Mouse (Mus musculus) liver, adult 2 months (tissue): ENCODE data around the gene Col6a1. TPM values are rescaled to one million over a fixed set of nuclear protein-coding genes. Genes with fewer than 3 reads are reported as not detected.
A peak's percentile ranks its signal among the peaks of the same experiment; 100 is the strongest.

ENCODE experiments used
- DNase-seq: peaks from one replicate; pipeline ENCODE4 v3.0.0-alpha.2; 2011; ENCODE audit warnings: low read depth, low spot score; ENCODE audit errors: extremely low read depth
- H3K27ac ChIP-seq: fragments of 200-500 bp; replicated peaks from 2 replicates; pipeline ENCODE4 v1.5.1; 2012; ENCODE audit warnings: low read depth, mild to moderate bottlenecking, control low read depth, inconsistent platforms, low read length; ENCODE audit not compliant: insufficient read depth
- H3K27me3 ChIP-seq: fragments of 200-500 bp; 2 replicates; pipeline ENCODE4 v1.6.1; 2012; ENCODE audit warnings: mild to moderate bottlenecking, moderate library complexity, low read length, inconsistent platforms; ENCODE audit not compliant: control insufficient read depth, insufficient read depth
- H3K36me3 ChIP-seq: fragments of 200-500 bp; 2 replicates; pipeline ENCODE4 v1.6.1; 2012; ENCODE audit warnings: low read length, inconsistent platforms; ENCODE audit not compliant: control insufficient read depth, insufficient read depth
- H3K4me1 ChIP-seq: fragments of 200-500 bp; 2 replicates; pipeline ENCODE4 v1.6.1; 2011; ENCODE audit warnings: low read length; ENCODE audit not compliant: control insufficient read depth, insufficient read depth
- H3K4me3 ChIP-seq: fragments of 200-500 bp; 2 replicates; pipeline ENCODE4 v1.5.1; 2011; ENCODE audit warnings: low read depth, mild to moderate bottlenecking, control low read depth, low read length, moderate library complexity; ENCODE audit not compliant: insufficient read depth
- H3K79me2 ChIP-seq: fragments of 200-500 bp; 2 replicates; pipeline ENCODE4 v1.6.1; 2012; ENCODE audit warnings: inconsistent platforms, mild to moderate bottlenecking, low read length, moderate library complexity; ENCODE audit not compliant: control insufficient read depth, insufficient read depth
- H3K9ac ChIP-seq: fragments of 200-500 bp; 2 replicates; pipeline ENCODE4 v1.6.1; 2012; ENCODE audit warnings: low read depth, mild to moderate bottlenecking, control low read depth, inconsistent platforms, low read length
- CTCF ChIP-seq: fragments of 200-500 bp; IDR thresholded peaks from 2 replicates; pipeline ENCODE4 v1.5.1; 2011; ENCODE audit warnings: low read depth, low read length, control low read depth
- POLR2A ChIP-seq: fragments of 200-500 bp; IDR thresholded peaks from 2 replicates; pipeline ENCODE4 v1.6.1; 2011; ENCODE audit warnings: low read length, control low read depth; ENCODE audit not compliant: insufficient read depth; ENCODE audit errors: extremely low read depth
- WGBS: fragments of 180-500 bp; shearing (Covaris S2); methylation state at CpG from one replicate; pipeline ENCODE4 v1.1.7; 2018; 5-methylcytosine and 5-hydroxymethylcytosine counted together
- polyA plus RNA-seq: library from polyadenylated mRNA; depleted of rRNA; stranded (reverse); fragments of >200 nt; gene quantifications from 2 replicates; pipeline ENCODE4 v1.2.3, GENCODE M21; 2012
- total RNA-seq: library from RNA; depleted of rRNA; stranded (reverse); fragments of >200 nt; gene quantifications from 2 replicates; pipeline ENCODE4 v1.2.3, GENCODE M21; 2014

Gene Col6a1
- total and polyA plus RNA-seq, 2 experiments: 4.2 to 6.2 TPM

DNA sequence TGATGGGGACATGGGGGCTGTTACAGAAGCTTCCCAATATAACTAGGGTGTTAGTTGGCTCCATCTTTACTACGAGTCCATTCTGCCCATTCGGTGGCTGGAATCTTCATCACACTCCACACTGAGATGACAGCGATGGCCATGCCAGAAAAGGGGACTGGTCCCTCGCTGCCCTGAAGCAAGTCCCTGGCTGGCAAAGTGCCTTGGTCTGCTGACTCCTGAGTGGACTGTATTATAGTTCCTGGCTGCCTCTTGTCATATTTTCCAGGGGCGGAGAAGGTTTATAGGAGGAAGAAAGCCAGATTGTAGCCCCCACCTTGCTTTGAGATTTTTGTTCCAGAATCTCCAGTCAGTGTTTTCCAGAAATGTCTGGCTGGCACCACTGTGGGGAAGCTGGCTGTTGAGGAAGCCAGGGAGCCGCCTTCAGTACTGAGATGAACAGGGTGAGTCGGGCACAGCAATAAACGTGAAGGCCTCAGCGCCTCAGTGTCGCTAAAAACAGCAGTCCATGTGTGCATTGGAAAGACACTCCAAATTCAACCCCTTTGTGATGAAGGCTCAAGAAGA lies 40.4 kb downstream of the Col6a1 start:
- no peaks in the 10 kb centered on the region for H3K79me2 ChIP-seq
- no peak overlapping the region for H3K4me3 ChIP-seq
- H3K9ac ChIP-seq: no peak overlapping the region
- no peak overlapping the region for H3K27ac ChIP-seq
- no peaks in the 10 kb centered on the region for H3K4me1 ChIP-seq
- TF ChIP-seq CTCF (no peak), POLR2A (no peak)
- H3K27me3 ChIP-seq: no peaks in the 10 kb centered on the region
- DNase-seq: no peak
- WGBS: 90% methylated on average over 10 of the region's 10 CpGs
- no peaks in the 10 kb centered on the region for H3K36me3 ChIP-seq

DNA sequence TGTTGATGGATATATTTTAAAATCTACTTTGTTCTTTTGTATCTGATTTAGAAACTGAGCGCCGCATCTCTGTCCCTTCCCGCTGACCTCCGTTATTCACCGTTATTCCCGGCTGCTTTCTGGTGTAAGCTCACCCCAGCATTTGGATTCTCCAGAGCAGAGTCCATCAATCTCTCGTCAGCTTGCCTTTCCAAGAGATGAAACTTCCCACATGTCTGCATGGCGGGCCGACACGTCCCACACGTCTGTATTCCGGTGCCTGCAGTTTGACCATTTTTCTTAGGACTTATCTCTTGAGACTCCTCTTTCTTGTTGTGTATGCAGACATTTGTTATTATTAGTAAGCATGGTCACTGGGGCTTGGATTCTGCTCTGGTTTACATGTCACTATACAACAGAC lies 42.0 kb downstream of the Col6a1 start:
- 86% methylated on average over 12 of the region's 12 CpGs for WGBS
- H3K79me2 ChIP-seq: no peaks in the 10 kb centered on the region

DNA sequence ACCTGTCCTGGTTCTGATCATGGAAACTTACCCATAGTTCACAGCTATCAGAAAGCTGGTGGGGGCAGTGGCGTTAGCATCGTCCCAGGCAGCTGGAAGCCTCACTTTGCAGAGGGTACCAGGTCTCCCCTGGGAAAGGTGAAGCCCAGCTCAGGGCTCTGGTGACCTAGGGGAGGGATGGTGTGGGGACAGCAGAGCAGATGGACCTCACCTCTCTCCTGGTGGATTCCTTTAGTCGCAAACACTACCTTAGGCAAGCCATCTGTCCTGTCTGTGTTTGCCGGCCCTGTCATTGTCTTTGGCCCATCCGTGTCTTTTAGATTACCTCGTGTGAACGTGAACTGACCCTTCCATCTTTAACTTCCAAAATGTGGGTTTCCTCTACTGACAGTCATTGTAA lies 42.5 kb downstream of the Col6a1 start:
- no peaks in the 10 kb centered on the region for H3K36me3 ChIP-seq
- no peak overlapping the region for H3K27ac ChIP-seq
- TF ChIP-seq POLR2A (no peak), CTCF (no peak)
- WGBS: 74% methylated on average over 7 of the region's 7 CpGs
- H3K9ac ChIP-seq: no peak overlapping the region
- no peaks in the 10 kb centered on the region for H3K4me1 ChIP-seq
- no peaks in the 10 kb centered on the region for H3K27me3 ChIP-seq
- DNase-seq: no peak
- H3K4me3 ChIP-seq: no peak overlapping the region
- H3K79me2 ChIP-seq: no peaks in the 10 kb centered on the region

More for the DNA sequence above, 42.0 kb downstream of the Col6a1 start:
- no peak for TF ChIP-seq CTCF
- no peak for TF ChIP-seq POLR2A
- DNase-seq: no peak
- Histone ChIP-seq H3K4me1 (no peaks in the 10 kb centered on the region), H3K9ac (no peak overlapping the region), H3K36me3 (no peaks in the 10 kb centered on the region), H3K27ac (no peak overlapping the region), H3K27me3 (no peaks in the 10 kb centered on the region), H3K4me3 (no peak overlapping the region)

DNA sequence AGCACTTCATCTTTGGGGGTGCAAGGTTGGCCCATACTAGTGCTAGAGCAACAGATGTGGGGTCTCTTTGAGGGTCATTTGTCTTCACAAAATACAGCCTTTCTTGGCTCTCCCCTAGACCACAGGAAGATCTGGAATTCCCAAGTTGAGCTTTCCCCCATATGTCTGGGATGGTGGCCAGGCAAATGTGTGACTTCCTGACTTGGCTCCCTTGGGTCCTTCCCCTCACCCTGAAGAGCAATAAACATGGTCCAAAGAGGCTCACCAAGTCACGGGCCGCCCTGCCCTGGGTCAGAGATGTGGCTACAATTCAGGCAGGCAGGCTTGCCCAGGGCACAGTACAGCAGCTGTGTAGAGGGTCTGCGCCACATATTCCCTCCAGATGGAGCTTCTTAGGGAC lies 44.1 kb downstream of the Col6a1 start:
- DNase-seq: peak; percentile 12
- H3K4me1 ChIP-seq: no peaks in the 10 kb centered on the region
- H3K27ac ChIP-seq: no peak overlapping the region
- no peak overlapping the region for H3K4me3 ChIP-seq
- H3K9ac ChIP-seq: no peak overlapping the region
- 86% methylated on average over 3 of the region's 3 CpGs for WGBS
- H3K27me3 ChIP-seq: no peaks in the 10 kb centered on the region
- no peaks in the 10 kb centered on the region for H3K79me2 ChIP-seq
- no peaks in the 10 kb centered on the region for H3K36me3 ChIP-seq
- no peak for TF ChIP-seq POLR2A
- TF ChIP-seq CTCF: no peak

DNA sequence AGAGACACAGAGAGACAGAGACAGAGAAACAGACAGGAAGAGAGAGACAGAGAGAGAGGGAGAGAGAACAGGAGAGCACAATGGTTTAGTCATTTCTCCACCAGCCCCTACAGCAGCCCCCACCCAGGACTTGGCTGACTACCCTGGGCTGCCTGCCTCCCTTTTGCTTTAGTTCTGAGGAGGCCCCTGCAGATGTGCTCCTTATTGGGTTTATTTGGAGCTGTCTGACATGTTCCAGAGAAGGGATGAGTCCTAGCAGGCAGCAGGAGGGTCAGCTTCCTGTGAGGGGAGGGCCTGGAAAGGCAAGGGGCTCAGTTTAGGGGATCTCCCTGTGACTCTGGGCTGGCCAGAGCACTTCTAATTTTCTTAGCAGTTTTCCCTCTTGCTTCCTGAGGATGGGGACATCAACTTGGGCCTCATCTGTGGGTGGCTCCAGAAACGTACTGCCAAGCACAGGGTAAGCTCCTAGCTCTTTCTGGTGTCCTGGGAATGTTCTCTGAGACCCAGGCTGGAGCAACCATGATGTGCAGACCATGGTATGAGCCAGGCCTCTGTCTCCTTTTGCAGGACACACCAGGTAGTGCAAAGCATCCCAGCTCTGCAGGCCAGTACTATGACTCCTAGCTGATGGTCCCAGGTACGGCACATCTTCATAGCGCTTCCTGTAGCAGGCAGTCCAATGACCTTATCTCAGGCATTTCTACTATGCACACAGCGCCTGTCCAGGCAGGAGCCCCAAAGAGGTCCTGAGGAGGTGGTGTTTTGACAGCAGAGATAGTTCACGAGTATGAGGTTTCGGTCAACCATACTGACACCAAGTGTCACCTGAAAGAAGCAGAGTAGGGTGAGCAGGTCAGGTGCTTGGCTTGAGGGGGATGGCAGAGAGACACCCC lies 45.0 kb downstream of the Col6a1 start:
- 70% methylated on average over 6 of the region's 6 CpGs for WGBS
- no peaks in the 10 kb centered on the region for H3K4me1 ChIP-seq
- H3K79me2 ChIP-seq: no peaks in the 10 kb centered on the region
- DNase-seq: no peak
- no peaks in the 10 kb centered on the region for H3K27me3 ChIP-seq
- TF ChIP-seq CTCF (no peak), POLR2A (no peak)
- no peaks in the 10 kb centered on the region for H3K36me3 ChIP-seq
- H3K27ac ChIP-seq: no peak overlapping the region
- H3K9ac ChIP-seq: no peak overlapping the region
- H3K4me3 ChIP-seq: no peak overlapping the region

DNA sequence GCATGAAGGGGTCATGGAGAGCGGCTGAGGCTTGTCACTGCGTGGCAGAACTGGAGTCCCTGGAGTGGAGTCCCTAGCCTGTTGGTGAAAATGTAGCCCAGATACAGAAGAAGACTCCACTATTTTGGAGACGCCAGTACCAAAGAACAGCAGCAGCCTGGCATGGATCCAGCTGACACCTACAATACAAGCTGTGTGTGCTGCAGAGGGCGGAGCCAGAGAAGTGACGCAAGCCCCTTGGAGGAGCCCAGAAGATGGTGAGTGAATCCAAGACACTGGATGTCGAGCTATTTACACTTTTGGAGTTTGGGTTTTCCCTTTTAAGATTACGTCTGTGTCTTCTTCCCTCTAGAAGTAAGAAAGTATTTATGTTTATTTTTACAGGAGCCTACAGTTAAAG lies 47.8 kb downstream of the Col6a1 start:
- Histone ChIP-seq H3K27ac (no peak overlapping the region), H3K27me3 (no peaks in the 10 kb centered on the region), H3K4me1 (peaks cover 6% of the 10 kb centered on the region; the same call in 1 of the 2 replicates), H3K36me3 (no peaks in the 10 kb centered on the region), H3K4me3 (no peak overlapping the region), H3K79me2 (no peaks in the 10 kb centered on the region), H3K9ac (no peak overlapping the region)
- TF ChIP-seq POLR2A (no peak), CTCF (no peak)
- 72% methylated on average over 7 of the region's 7 CpGs for WGBS
- peak; percentile 5 for DNase-seq
